Mouse (Mus musculus) cerebellum, adult 11-12 months (tissue): ENCODE measurements around the gene Cavin1.
A peak's percentile ranks its signal among the peaks of the same experiment; 100 is the strongest.

ENCODE experiments used
- DNase-seq: peaks from one replicate; pipeline ENCODE4 v3.0.0; 2022

Gene Cavin1

GRCm38 (mm10) chr11:100949540-100949939, 21.1 kb downstream of the Cavin1 start:
- DNase-seq = no peak

- DNase-seq = no peak
Measured at GRCm38 (mm10) chr11:100948317-100948716, 22.4 kb downstream of the Cavin1 start.

GRCm38 (mm10) chr11:100947548-100947947, 23.1 kb downstream of the Cavin1 start:
- DNase-seq = no peak

GRCm38 (mm10) chr11:100946862-100947261, 23.8 kb downstream of the Cavin1 start:
- DNase-seq = no peak

GRCm38 (mm10) chr11:100942388-100942787, 28.3 kb downstream of the Cavin1 start:
- DNase-seq = no peak

- DNase-seq = peak; percentile 98
Measured at GRCm38 (mm10) chr11:100939512-100940151, 31.1 kb downstream of the Cavin1 start, which contains the start of gene Stat3. Stat3 (minus strand) TSS chr11:100939540.

- DNase-seq = peak; percentile 41
Measured at GRCm38 (mm10) chr11:100938711-100939511, 31.8 kb downstream of the Cavin1 start.

GRCm38 (mm10) chr11:100938112-100938511, 32.6 kb downstream of the Cavin1 start:
- no peak for DNase-seq

- DNase-seq = no peak
Measured at GRCm38 (mm10) chr11:100937295-100937694, 33.4 kb downstream of the Cavin1 start.

- DNase-seq = no peak
Measured at GRCm38 (mm10) chr11:100935373-100936355, 35.0 kb downstream of the Cavin1 start.

GRCm38 (mm10) chr11:100931254-100931921, 39.3 kb downstream of the Cavin1 start:
- DNase-seq = no peak

- DNase-seq = no peak
Measured at GRCm38 (mm10) chr11:100930611-100931010, 40.1 kb downstream of the Cavin1 start.

- DNase-seq = no peak
Measured at GRCm38 (mm10) chr11:100927386-100927785, 43.3 kb downstream of the Cavin1 start.

GRCm38 (mm10) chr11:100924386-100924919, 46.2 kb downstream of the Cavin1 start:
- no peak for DNase-seq

GRCm38 (mm10) chr11:100920887-100921624, 49.6 kb downstream of the Cavin1 start:
- no peak for DNase-seq

- DNase-seq = no peak
Measured at GRCm38 (mm10) chr11:100918007-100918406, 52.7 kb downstream of the Cavin1 start.

- no peak for DNase-seq
Measured at GRCm38 (mm10) chr11:100916432-100916971, 54.2 kb downstream of the Cavin1 start.

GRCm38 (mm10) chr11:100915063-100915462, 55.6 kb downstream of the Cavin1 start:
- no peak for DNase-seq

- DNase-seq = no peak
Measured at GRCm38 (mm10) chr11:100914415-100914814, 56.3 kb downstream of the Cavin1 start.

GRCm38 (mm10) chr11:100912401-100913155, 58.1 kb downstream of the Cavin1 start:
- DNase-seq = no peak
